Mouse (Mus musculus) testis, adult 2 months (tissue): ENCODE results near the gene Tmem9.

Experiments used
- CTCF ChIP-seq: fragments of 200-500 bp; IDR thresholded peaks from 2 replicates; pipeline ENCODE4 v1.5.1; 2012; ENCODE audit warnings: low read depth, mild to moderate bottlenecking, inconsistent platforms, low read length, moderate library complexity; ENCODE audit not compliant: control insufficient read depth, insufficient read depth, insufficient replicate concordance
- POLR2A ChIP-seq: fragments of 200-500 bp; IDR thresholded peaks from 2 replicates; pipeline ENCODE4 v1.6.1; 2012; ENCODE audit warnings: low read depth, mild to moderate bottlenecking, inconsistent platforms, low read length, moderate library complexity; ENCODE audit not compliant: control insufficient read depth

- TF ChIP-seq CTCF (no peak), POLR2A (no peak)
Measured at GRCm38 (mm10) chr1:136055771-136056170, 47.8 kb downstream of the Tmem9 start.
